Mouse (Mus musculus): ENCODE data around the gene Rps10.
A peak's percentile ranks its signal among the peaks of the same experiment; 100 is the strongest.
"Not testable (repeated sequence)": the region's sequence is repeated elsewhere in the genome, so short reads cannot be mapped to it uniquely, and the experiment has no call there.

The Rps10 gene

DNA sequence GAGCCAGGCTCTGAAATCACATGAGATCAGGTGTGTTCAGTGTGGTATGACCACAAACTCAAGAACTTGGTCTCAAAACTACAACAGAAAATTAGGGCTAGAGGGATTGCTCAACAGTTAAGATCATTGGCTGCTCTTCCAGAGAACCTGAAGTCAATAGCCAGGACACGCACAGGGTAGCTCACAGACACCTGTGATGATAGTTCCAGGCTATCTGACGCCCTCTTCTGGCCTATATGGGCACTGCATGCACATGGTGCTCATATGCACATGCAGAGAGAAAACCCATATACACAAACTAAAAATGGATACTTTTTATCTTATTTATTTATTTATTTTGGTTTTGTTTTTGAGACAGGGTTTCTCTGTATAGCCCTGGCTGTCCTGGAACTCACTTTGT, 8.1 kb upstream of the Rps10 start:
- DNase-seq (ENCODE audit: low read depth, low spot score): peak; percentile 68

DNA sequence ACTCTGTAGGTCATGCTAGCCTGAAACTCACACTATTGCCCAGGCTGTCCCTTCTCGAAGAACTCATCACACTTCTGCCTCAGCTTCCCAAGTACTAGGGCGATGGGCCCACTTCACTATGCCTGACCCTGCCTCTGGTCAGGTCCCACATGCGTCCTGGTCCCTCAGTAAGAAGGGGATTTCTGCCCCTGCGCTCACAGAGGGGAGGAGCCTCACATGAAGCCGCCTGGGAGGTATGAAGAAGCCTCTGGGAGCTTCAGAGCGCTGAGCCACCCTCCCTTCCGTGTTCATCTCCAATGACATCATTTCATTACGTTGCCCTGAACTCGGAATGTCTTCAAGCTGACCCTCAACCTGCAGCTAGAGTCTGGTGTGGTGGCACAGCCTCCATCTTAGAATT, 7.3 kb upstream of the Rps10 start:
- no peak for DNase-seq (ENCODE audit: low read depth, low spot score)

DNA sequence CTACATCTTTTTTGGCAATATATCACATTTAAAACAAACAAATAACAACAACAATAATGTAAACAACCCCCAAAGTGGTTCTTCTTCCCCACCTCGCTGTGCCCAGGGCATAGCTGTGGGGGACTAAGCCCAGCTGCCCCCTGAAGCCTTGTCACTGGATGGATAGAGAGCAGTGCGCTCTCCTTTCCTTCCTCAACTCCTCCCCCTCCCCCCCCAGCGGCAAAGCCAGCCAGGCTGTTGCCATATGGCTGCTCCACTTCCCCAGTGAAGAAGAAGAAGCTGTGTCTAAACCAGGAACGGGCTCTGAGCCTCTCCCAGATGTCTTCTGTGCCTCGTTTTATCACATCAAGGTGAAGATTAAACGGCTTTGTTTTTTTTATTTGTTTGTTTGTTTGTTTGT, 6.6 kb upstream of the Rps10 start:
- DNase-seq (ENCODE audit: low read depth, low spot score): no peak

DNA sequence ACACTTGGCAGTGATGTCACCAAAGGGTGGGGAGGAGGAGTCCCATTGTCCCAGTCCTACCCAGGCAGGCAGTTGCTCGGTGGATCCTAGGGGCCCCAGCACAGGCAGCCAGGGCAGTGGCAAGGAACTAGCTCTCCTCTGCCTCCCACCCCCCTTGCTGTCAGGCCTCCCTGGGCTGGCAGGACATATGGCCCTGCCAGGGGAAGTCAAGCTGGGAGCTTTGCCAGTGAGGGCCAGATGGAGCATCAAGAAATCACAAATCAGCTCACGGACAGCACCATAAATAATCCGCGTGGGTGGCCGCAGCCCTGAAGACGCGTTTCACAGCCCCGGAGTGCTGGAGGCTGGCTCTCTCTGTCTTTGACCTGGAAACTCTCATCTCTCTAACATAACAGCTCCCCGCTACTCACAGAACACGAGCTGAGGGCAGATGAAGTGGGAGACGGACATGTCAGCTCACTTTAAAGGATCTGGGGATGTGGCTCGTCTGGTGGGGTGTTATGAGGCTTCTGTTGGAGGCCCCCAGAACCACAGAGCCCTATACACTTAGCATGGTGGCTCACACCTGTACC, 6.1 kb upstream of the Rps10 start:
- no peak for DNase-seq (ENCODE audit: low read depth, low spot score)

DNA sequence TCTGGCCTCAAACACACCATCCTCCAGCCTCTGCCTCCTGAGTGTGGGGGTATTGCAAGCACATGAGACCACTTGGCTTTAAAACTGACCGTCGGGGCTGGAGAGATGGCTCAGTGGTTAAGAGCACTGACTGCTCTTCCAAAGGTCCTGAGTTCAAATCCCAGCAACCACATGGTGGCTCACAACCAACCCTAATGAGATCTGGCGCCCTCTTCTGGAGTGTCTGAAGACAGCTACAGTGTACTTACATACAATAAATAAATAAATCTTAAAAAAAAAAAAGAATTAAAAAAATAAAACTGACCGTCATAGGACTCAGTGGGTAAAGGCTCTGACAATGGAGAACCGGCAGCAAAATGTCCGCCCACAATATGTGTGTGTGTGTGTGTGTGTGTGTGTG, 3.4 kb upstream of the Rps10 start:
- DNase-seq (ENCODE audit: low read depth, low spot score): not testable (repeated sequence)

DNA sequence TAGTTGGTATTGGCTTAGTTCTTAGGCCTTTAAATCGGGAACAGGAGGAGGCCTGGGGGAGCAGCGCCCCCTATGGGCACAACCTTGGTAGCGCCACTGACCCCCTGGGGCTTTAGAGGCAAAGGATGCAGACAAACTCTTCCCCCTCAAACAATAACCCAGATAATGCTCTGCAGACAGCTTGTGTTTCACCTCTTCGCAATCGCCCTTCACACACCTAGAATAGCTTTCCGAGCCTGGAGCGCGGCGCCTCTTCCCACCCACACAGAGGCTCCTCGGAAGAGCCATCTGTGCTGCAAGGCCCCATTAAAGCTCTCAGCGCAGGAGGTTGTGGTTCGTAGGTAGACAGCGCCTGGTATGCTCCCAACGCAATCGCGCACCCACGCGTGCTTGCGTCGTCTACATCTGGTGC, 2.5 kb upstream of the Rps10 start:
- DNase-seq (ENCODE audit: low read depth, low spot score): peak; percentile 66

DNA sequence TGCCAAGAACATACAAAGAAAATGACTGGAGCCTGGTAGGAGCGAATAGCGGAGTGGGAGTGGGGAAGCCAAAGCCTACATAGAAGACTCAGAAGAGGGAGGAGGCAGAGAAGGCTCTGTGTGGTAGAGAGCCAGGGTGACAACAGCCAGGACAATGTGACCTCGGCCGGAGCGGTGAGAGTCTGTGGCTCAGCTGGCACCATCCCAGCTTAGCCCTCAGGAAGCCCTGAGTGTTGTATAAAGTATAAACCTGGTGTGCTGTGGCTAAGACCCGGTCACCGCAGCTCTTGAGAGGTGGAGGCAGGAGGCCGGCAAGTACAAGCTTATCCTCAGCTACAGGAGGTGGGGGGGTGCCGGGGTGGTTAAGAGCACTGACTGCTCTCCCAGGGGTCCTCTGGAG, 864 bp upstream of the Rps10 start:
- DNase-seq (ENCODE audit: low read depth, low spot score): no peak

DNA sequence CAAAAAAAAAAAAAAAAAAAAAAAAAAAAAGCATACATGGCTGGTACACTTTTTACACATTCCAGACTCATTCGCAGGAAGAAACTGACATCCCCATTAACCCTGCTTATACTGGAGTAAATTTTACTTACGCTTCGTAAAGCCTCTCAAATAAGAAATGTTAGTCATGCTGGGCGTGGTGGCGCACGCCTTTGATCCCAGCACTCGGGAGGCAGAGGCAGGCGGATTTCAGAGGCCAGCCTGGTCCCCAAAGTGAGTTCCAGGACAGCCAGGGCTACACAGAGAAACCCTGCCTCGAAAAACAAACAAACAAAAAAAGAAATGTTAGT, 930 bp downstream of the Rps10 start:
- DNase-seq (ENCODE audit: low read depth, low spot score): not testable (repeated sequence)

DNA sequence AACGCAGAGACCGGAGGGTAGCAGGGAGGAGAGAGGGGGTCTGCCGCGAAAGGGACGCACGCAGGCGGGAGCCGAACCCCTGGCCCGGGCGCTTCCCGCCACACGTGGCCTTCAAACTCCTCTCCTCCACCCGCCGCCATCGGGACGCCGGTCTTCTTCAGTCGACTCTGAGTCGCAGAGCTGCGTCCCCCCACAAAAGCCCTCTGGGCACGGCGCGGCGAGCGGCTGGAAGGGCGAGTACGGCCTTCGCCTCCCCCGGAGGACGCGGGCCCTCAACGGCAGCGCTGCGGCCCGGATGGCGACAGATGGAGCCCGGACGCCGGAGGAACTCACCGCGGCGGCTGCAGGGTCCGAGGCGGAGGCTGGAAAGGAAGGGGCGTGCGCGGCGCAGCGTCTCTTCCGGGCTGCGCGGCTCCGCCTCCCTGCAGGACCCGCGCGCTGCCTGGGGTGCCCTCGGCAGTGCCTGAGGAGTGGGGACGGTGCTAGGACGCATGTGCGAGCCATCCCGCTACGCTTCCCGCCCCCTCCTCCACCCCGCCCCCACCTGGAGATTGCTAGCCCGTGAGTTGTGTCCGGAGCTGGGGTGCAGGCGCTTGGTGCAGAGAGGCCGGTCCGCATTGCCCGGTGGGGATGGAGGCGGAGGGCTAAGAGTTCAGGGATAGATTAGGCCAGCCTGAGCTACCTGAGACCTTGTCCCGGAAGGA, 1.4 kb downstream of the Rps10 start, which contains the start of gene RPS10-NUDT3:
Gene RPS10-NUDT3, minus strand, starts transcription at position 352 of the 704 bp plus-strand sequence.
- DNase-seq (ENCODE audit: low read depth, low spot score): peak; percentile 94

DNA sequence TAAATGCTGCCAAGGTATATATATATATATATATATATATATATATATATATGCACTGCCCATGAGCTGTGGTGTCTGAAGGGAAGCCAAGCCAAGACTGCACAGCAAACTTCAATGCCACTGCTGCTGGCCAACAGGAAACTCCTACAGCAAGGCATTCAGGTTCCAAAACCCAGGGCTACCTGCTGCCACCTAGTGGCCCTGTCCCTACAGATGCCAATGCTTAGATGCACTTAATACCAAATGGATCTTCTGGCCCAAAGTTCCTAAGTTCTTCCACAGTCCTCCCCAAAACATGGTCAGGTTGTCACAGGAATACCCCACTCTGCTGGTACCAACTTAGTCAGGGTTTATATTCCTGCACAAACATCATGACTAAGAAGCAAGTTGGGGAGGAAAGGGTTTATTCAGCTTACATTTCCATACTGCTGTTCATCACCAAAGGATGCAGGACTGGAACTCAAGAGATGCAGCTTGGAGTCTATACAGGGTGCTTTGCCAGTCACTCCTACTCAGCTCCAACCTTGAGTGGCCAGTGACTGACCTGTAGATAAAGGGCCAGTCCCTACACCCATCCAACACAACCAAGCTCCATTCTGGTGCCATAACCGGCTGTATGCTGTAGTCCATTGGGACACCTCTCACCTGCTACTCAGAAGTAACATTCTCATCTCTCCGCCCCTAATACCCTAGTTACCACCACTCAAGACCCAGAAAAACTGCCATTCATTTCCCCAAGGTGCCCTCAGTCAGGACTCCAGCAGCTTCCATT, 7.0 kb downstream of the Rps10 start:
- DNase-seq (ENCODE audit: low read depth, low spot score): peak; percentile 88

DNA sequence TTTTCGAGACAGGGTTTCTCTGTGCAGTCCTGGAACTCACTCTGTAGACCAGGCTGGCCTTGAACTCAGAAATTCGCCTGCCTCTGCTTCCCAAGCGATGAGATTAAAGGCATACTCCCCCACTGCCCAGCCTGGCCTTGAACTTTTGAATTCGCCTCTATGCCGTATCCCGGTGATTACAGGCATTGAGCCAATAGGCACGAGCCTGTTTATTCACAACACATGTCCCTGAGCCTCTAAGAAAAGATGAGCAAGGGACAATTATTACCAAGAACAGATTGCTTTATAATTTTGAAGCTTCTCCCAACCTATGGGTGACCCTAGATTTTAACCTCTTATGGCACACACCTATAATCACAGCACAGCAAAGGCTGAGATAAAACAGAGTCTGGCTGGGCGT, 8.1 kb downstream of the Rps10 start:
- DNase-seq (ENCODE audit: low read depth, low spot score): peak; percentile 65

DNA sequence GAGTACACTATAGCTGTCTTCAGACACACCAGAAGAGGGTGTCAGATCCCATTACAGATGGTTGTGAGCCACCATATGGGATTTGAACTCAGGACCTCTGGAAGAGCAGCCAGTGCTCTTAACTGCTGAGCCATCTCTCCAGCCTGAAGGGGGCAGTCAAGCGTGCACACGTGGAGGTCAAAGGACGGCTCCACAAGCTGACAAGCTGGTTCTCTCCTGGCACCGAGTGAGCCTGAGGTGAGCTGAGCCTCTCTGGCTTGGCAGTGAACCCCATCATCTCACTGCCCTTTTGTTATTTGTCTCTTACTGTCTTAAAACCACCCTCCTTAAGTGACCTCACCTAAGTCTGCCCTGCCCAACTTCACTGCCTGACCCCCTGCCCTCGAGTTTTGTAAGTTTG, 9.0 kb downstream of the Rps10 start:
- DNase-seq (ENCODE audit: low read depth, low spot score): peak; percentile 75

DNA sequence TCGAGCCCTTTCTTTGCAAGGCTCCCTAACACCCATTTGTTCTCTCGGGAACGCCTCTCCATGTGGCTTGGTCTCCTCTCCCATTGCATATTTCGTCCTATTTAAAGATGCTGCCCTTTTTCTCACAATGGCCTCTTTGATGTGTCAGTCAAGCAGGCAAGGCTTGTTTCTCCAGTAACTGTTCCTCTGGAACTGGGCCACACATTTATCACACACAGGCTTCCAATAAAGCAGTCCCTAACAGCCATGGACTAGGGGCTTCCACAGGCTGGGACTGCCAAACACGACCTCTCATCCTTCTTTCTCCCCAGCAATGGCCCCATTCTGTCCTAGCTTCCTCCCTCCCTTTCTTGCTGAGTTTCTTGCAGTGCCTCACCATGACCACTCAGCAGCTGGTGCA, 9.8 kb downstream of the Rps10 start:
- DNase-seq (ENCODE audit: low read depth, low spot score): no peak

DNA sequence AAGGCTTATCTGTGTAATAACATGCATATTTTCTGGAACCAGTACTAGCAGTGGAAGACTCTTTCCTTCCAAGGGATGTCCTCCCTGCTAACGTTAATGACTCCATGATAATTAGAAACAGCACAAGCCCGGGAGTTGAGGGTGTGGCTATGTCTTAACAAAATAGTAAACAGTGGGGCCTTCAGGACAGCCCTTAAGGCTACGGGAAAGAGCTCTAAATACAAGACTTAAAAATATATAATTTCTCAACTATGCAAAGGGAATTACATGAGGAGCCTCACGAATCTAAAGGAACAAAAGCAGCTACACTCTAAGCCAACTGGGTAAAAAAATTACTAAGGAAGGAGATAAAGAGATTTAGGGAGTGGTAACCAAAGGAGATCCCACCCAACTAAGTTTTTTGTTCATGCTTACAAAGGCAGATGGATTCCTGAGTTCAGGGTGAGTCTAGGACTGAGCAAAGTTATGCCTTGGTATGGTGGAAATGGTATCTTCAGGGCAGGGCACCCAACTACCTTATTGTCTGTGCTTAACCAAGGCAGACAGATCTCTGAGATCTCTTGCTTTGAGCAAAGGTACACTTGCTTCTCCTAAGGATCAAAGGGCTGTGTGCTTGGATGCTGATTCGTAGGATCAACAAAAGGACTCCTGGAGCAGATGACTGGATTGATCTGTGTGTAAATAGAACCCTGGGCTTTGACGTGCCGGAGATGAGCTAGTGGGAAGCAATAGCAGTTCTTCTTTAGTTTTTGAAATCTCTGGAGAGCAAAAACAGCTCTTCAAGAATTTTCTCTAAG, 10.8 kb downstream of the Rps10 start:
- DNase-seq (ENCODE audit: low read depth, low spot score): peak; percentile 67

DNA sequence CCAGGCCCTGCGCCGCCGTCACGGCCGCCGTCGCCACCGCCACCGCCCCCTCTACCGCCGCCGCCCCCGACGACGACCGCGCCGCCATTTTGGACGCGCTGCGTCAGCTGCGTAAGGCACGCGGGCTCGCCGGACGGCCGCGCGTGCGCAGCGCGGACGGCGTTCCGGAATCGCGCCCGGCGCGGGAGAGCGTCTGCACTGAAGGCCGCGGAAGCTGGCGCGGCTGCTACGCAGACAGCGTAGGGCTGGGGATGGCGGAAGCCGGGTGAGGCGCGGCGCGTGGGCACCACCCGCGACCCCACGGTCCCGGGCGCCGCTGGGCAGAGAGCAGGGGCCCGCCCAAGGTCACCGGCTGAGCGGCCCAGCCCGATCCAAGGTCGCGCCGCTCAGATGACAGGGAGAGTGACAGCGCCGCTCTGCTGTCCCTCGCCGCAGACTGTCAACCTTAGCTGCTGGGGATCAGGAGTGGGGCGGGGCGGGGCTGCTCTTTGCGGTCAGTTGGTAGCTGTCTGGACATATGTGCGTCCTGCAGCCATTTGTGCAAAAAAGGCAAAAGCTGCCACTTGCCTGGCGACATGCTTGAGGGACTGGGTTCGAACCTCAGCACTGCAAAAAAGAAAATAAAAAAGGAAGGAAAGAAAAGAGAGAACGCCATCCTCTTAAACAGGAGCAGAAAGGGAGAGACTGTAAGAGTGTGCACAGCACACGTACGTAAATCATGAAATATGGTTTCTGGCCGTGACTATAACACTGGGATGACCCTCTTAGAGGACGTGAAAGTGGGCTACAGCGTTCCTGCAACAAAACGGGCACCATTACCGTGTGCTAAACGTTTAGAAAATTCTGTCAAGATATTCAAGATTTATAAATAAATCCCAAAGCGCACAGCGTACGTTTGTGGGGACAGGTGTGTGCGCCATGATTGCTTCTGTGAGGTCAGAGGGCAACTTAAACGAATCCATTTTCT, 12.8 kb downstream of the Rps10 start, which contains the start of gene Nudt3:
Gene Nudt3, minus strand, starts transcription at position 136 of the 967 bp plus-strand sequence.
- DNase-seq (ENCODE audit: low read depth, low spot score): peak; percentile 85

DNA sequence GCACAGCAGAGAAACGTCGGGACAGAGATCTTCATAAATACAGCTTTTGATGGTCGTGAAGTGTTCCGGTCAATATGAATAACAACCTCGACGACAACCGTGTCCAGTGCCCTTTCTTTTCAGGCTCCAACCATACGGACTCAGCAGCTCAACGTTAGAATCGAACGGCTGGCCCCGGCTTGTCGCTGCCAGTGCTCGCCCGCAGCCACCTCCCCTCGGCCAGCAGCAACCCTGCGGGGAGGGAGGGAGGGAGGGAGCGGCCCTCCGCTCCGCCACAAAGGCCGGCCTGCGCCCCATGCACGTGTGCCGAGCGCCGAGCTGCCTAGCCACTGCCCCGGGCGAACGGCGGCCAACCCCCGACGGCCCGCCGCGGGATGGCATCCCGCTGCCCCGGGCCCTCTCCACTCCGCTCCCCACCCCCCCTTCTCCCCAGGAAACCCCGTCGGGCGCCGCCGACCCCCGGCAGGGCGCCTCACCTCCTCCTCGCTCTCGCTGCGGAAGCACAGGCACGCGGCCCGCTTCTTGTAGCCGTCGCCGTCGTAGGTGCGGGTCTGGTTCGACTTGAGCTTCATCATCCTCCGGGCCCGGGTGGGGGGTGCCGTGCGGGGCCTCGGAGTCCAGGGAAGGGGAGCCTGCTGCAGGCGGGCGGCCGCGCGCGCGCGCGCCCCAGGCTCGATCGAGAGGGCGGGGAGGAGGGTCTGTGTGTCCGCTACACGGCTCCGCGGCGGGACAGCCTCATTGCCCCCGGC, 13.7 kb downstream of the Rps10 start:
- no peak for DNase-seq (ENCODE audit: low read depth, low spot score)

DNA sequence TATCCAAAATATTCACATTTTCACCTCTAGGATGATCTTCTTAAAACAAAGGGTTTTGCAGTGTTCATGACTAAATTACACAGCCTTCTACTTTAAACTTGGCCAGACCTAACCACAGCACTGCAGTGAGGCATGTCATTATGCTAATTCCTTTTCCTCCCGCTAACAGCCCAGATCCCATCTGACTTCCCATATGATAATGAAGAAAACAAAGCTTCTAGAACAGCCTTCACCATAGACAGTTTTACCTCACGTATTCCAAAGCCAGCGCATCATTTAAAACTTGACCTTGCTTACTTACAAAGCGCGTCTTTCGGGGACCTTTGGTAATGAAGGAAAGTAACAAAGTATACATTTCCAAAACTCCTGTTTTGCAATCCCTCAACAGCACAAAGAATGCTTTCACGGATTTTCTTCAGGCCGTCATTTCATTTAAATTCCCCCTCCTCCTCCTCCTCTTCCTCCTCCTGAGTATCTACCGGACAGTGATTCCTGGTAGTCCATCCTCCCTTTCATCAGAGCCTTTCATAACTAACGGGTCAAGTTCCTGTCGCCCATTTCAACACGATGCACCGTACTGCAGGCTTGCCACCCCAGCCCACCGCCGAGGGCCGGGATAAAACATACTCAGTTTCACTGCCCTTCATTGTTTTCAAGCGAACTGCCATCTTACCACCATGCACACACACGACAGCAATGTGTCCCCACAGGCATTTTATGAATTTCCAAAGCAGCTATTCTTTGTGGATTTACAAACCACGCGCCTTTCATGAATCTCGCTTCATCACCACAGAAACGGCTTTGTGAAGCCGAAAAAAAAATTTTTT, 14.6 kb downstream of the Rps10 start:
- DNase-seq (ENCODE audit: low read depth, low spot score): peak; percentile 62

DNA sequence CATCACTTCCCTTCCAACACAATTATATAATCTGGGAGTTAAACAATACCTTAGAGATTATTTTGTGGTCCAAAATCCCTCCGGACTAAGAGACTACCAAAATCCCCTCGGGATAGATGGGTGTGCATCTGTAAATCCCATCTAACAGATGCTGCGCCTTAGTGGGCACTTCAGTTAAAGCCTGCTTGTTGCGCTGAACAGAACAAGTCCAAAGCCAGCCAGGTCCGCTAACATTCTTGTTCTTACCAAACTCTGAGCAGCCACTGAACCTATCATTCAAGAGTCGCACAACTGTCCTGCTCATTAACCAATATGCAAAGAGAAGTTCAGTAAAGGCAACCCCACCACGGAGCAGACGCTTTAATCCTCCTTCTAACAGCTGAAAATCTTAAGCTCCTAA, 15.3 kb downstream of the Rps10 start:
- no peak for DNase-seq (ENCODE audit: low read depth, low spot score)

DNA sequence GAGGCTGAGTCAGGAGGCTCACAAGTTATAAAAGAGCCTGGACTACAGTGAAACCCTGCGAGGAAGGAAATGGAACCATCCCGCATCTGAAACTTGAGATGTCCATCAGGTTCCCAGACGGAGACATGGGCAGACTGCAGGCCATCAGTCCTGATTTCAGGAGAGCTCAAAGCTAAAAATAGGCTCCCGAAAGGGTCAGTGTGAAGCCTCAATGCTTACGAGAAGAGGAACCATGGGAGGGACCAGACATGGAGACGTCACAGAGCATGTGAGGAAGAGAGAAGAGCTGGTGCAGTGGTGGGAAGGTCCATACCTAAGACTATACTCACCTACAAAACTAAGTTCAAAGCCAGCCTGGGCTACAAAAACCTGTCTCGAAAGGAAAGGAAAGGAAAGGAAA, 21.1 kb downstream of the Rps10 start:
- no peak for DNase-seq (ENCODE audit: low read depth, low spot score)

Measured in ES-CJ7 (cell line).